Mouse (Mus musculus): ENCODE measurements around the gene Gnb1.

Gnb1 gene

GRCm38 (mm10) chr4:155485521-155485920 is 5.6 kb upstream of the Gnb1 start:
- DNase-seq: no peak

- DNase-seq: no peak
These were observed 3.4 kb upstream of the Gnb1 start for GRCm38 (mm10) chr4:155487746-155488145.

- DNase-seq: no peak
These were observed 2.7 kb upstream of the Gnb1 start for GRCm38 (mm10) chr4:155488232-155489025.

- no peak for DNase-seq
These were observed 1.8 kb upstream of the Gnb1 start for GRCm38 (mm10) chr4:155489101-155489970.

- no peak for DNase-seq
These were observed 705 bp upstream of the Gnb1 start for GRCm38 (mm10) chr4:155490456-155490855.

GRCm38 (mm10) chr4:155491529-155492130 is 469 bp downstream of the Gnb1 start:
- DNase-seq: no peak

- no peak for DNase-seq
These were observed 1.0 kb downstream of the Gnb1 start for GRCm38 (mm10) chr4:155492131-155492633.

- no peak for DNase-seq
These were observed 3.7 kb downstream of the Gnb1 start for GRCm38 (mm10) chr4:155494891-155495290.

GRCm38 (mm10) chr4:155497963-155498362 is 6.8 kb downstream of the Gnb1 start:
- DNase-seq: no peak

- no peak for DNase-seq
These were observed 10.0 kb downstream of the Gnb1 start for GRCm38 (mm10) chr4:155501126-155501525.

GRCm38 (mm10) chr4:155505067-155505466 is 13.9 kb downstream of the Gnb1 start:
- no peak for DNase-seq

- DNase-seq: no peak
These were observed 14.6 kb downstream of the Gnb1 start for GRCm38 (mm10) chr4:155505671-155506295.

GRCm38 (mm10) chr4:155508614-155509013 is 17.5 kb downstream of the Gnb1 start:
- DNase-seq: no peak

GRCm38 (mm10) chr4:155510981-155511380 is 19.8 kb downstream of the Gnb1 start:
- DNase-seq: no peak

GRCm38 (mm10) chr4:155514810-155515209 is 23.6 kb downstream of the Gnb1 start:
- DNase-seq: no peak

- no peak for DNase-seq
These were observed 26.9 kb downstream of the Gnb1 start for GRCm38 (mm10) chr4:155517948-155518517.

- DNase-seq: no peak
These were observed 31.2 kb downstream of the Gnb1 start for GRCm38 (mm10) chr4:155522327-155522726.

GRCm38 (mm10) chr4:155525751-155526150 is 34.6 kb downstream of the Gnb1 start:
- no peak for DNase-seq

GRCm38 (mm10) chr4:155529294-155529693 is 38.1 kb downstream of the Gnb1 start:
- DNase-seq: no peak

GRCm38 (mm10) chr4:155549993-155550392 is 58.8 kb downstream of the Gnb1 start:
- no peak for DNase-seq

- DNase-seq: no peak
These were observed 59.3 kb downstream of the Gnb1 start for GRCm38 (mm10) chr4:155550446-155550845.

- DNase-seq: no peak
These were observed 59.9 kb downstream of the Gnb1 start for GRCm38 (mm10) chr4:155551073-155551472.
